Mouse (Mus musculus) MEL (cell line): ENCODE data around the gene Hax1.

Source experiments
- JUND ChIP-seq: IDR thresholded peaks from 2 replicates; pipeline ENCODE4 v1.6.1; 2011; ENCODE audit warnings: low read depth, mild to moderate bottlenecking, improper control_type of control experiment, low read length
- NELFE ChIP-seq: IDR thresholded peaks from 2 replicates; pipeline ENCODE4 v1.6.1; 2011; ENCODE audit warnings: low read depth, low read length, improper control_type of control experiment
- POLR2A ChIP-seq, 2 experiments: IDR thresholded peaks; 2 replicates each; pipeline ENCODE4 v1.6.1; 2011 to 2012; ENCODE audit warnings: low read length in 2 of 2, mild to moderate bottlenecking in 2 of 2, control low read depth in 1 of 2, improper control_type of control experiment in 1 of 2, low read depth in 1 of 2, moderate library complexity in 1 of 2; ENCODE audit not compliant: control insufficient read depth in 1 of 2, insufficient read depth in 1 of 2, poor library complexity in 1 of 2
- POLR2AphosphoS5 ChIP-seq: IDR thresholded peaks from 2 replicates; pipeline ENCODE4 v1.6.1; 2012; ENCODE audit warnings: low read depth, borderline replicate concordance, mild to moderate bottlenecking, inconsistent platforms, low read length, moderate library complexity, mixed read lengths

- no peak for TF ChIP-seq POLR2A (IDR thresholded peaks at IDR 0.05; ENCODE audit: control insufficient read depth in 1 of 2, insufficient read depth in 1 of 2, low read depth in 1 of 2, low read length in 2 of 2, poor library complexity in 1 of 2)
- TF ChIP-seq JUND: no peak
- TF ChIP-seq POLR2AphosphoS5: no peak
- TF ChIP-seq NELFE: no peak
Observed at GRCm38 (mm10) chr3:89948655-89949054, 49.9 kb downstream of the Hax1 start.
